Mouse (Mus musculus) heart, adult 2 months (tissue): ENCODE data around the gene Kcnc1.

Source experiments
- CTCF ChIP-seq: fragments of 200-600 bp; IDR thresholded peaks from 2 replicates; pipeline ENCODE4 v1.8.1; 2022; ENCODE audit warnings: antibody characterized with exemption, mild to moderate bottlenecking, moderate library complexity
- POLR2A ChIP-seq: fragments of 200-500 bp; IDR thresholded peaks from 2 replicates; pipeline ENCODE4 v1.6.1; 2011; ENCODE audit warnings: mild to moderate bottlenecking, low read depth, low read length, control low read depth; ENCODE audit not compliant: insufficient read depth

DNA sequence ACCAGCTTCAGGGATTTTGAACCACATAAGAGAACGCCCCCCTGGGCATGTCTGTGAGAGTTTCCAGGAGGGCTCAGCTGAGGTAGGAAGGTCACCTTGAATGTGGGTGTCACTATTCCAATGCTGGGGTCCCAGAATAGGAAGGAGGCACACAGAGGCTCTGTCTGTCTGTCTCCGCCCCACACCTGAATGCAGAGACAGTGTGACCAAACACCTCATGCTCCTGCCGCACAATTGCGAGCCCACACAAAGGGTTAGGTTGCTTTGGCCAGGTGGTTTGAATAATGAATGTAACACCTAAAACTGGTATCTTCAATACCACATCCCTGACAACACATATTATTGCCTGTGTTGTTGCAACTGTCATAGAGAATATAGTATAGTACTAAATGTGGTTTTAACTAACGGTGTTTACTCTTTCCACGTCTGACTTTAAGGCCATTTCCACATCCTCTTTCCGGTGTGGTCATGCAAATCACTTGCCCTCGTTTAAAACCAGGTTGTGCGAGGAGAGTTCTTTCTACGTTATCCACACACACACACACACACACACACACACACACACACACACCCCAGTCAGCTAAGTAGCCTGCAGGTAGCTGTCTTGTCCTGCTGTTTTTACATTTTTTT, 6.7 kb upstream of the Kcnc1 start:
- TF ChIP-seq CTCF = no peak
- no peak for TF ChIP-seq POLR2A
